Mouse (Mus musculus): Measurements from ENCODE around the gene Prickle4.
"Not testable (repeated sequence)": the region's sequence is repeated elsewhere in the genome, so short reads cannot be mapped to it uniquely, and the experiment has no call there.

The Prickle4 gene

GRCm38 (mm10) chr17:47663009-47663713, 31.4 kb downstream of the Prickle4 start:
- DNase-seq = no peak

GRCm38 (mm10) chr17:47658741-47659243, 35.7 kb downstream of the Prickle4 start:
- DNase-seq = no peak

GRCm38 (mm10) chr17:47657901-47658300, 36.6 kb downstream of the Prickle4 start:
- DNase-seq = no peak

GRCm38 (mm10) chr17:47655697-47656096, 38.8 kb downstream of the Prickle4 start:
- DNase-seq = no peak

- DNase-seq = not testable (repeated sequence)
Measured at GRCm38 (mm10) chr17:47654346-47654745, 40.2 kb downstream of the Prickle4 start.

GRCm38 (mm10) chr17:47651953-47652352, 42.6 kb downstream of the Prickle4 start:
- no peak for DNase-seq

- no peak for DNase-seq
Measured at GRCm38 (mm10) chr17:47648966-47649365, 45.6 kb downstream of the Prickle4 start.

GRCm38 (mm10) chr17:47646683-47647082, 47.9 kb downstream of the Prickle4 start:
- DNase-seq = no peak

GRCm38 (mm10) chr17:47642992-47643391, 51.5 kb downstream of the Prickle4 start:
- DNase-seq = no peak
